Mouse (Mus musculus) liver, embryonic 13.5 days (tissue): ENCODE measurements around the gene Pcbd2. TPM values are rescaled to one million over a fixed set of nuclear protein-coding genes. Genes with fewer than 3 reads are reported as not detected.

Experiments
- ATAC-seq: fragments of 200-750 bp; cut with Nextera tagmentation; 2 replicates; pipeline ENCODE4 v1.8.0; 2017; ENCODE audit warnings: low read depth, mild to moderate bottlenecking, moderate number of reproducible peaks, moderate library complexity
- DNase-seq: peaks from one replicate; pipeline ENCODE4 v3.0.0; 2022
- H3K27ac ChIP-seq: fragments of 300-500 bp; sonication (generic); 2 replicates; pipeline ENCODE4 v1.5.1; 2015; ENCODE audit warnings: moderate library complexity, mild to moderate bottlenecking, inconsistent platforms
- H3K27me3 ChIP-seq: fragments of 300-500 bp; sonication (generic); 2 replicates; pipeline ENCODE4 v1.6.1; 2015; ENCODE audit warnings: mild to moderate bottlenecking, inconsistent platforms
- H3K36me3 ChIP-seq: fragments of 300-500 bp; sonication (generic); 2 replicates; pipeline ENCODE4 v1.6.1; 2015; ENCODE audit warnings: mild to moderate bottlenecking, inconsistent platforms
- H3K4me1 ChIP-seq: fragments of 300-500 bp; sonication (generic); replicated peaks from 2 replicates; pipeline ENCODE4 v1.6.1; 2015; ENCODE audit warnings: inconsistent platforms
- H3K4me2 ChIP-seq: fragments of 300-500 bp; sonication (generic); 2 replicates; pipeline ENCODE4 v1.6.1; 2015; ENCODE audit warnings: inconsistent platforms, mild to moderate bottlenecking, moderate library complexity
- H3K4me3 ChIP-seq: fragments of 300-500 bp; sonication (generic); replicated peaks from 2 replicates; pipeline ENCODE4 v1.5.1; 2015; ENCODE audit warnings: mild to moderate bottlenecking, inconsistent platforms
- H3K9ac ChIP-seq: fragments of 300-500 bp; sonication (generic); 2 replicates; pipeline ENCODE4 v1.6.1; 2015; ENCODE audit warnings: mild to moderate bottlenecking, inconsistent platforms
- H3K9me3 ChIP-seq: fragments of 300-500 bp; sonication (generic); replicated peaks from 2 replicates; pipeline ENCODE4 v1.6.1; 2016; ENCODE audit warnings: inconsistent platforms
- WGBS: fragments of 180-500 bp; shearing (Covaris S2); methylation state at CpG from one replicate; pipeline ENCODE4 v1.1.7; 2015; ENCODE audit not compliant: insufficient replicate concordance; 5-methylcytosine and 5-hydroxymethylcytosine counted together
- polyA plus RNA-seq: library from polyadenylated mRNA; unstranded; fragments of >200 nt; fragmentation: Nextera tagmentation; extraction: Ambion mirVana; gene quantifications from 2 replicates; pipeline ENCODE4 v1.2.1, GENCODE M21; 2015

Gene Pcbd2
- polyA plus RNA-seq, 1 experiment from 2014 or later: 40.9 TPM

GRCm38 (mm10) chr13:55714501-55715166, 12.5 kb upstream of the Pcbd2 start, which contains the start of gene Txndc15:
TSS of gene Txndc15 (plus strand) at chr13:55714650.
- H3K27ac ChIP-seq: peak within 1 kb of the TSS; percentile 84
- WGBS: under 1% methylated on average over 63 of the region's 63 CpGs
- ATAC-seq (peak; percentile 93), DNase-seq (peak; percentile 82)
- no peaks in the 10 kb centered on the region for H3K9me3 ChIP-seq
- peak within 1 kb of the TSS; percentile 95 for H3K4me3 ChIP-seq
- H3K4me1 ChIP-seq: peaks cover 20% of the 10 kb centered on the region
- H3K9ac ChIP-seq: peak within 1 kb of the TSS; percentile 97
- H3K4me2 ChIP-seq: peak within 1 kb of the TSS; percentile 92
- H3K27me3 ChIP-seq: no peaks in the 10 kb centered on the region
- peaks cover 15% of the 10 kb centered on the region for H3K36me3 ChIP-seq

GRCm38 (mm10) chr13:55715167-55715512, 12.0 kb upstream of the Pcbd2 start:
- no peak for ATAC-seq

GRCm38 (mm10) chr13:55715908-55716510, 11.2 kb upstream of the Pcbd2 start:
- ATAC-seq (no peak), DNase-seq (no peak)
- Histone ChIP-seq H3K9ac (no peak overlapping the region), H3K4me2 (peak overlapping the region; percentile 92; the same call in 1 of the 2 replicates), H3K27me3 (no peaks in the 10 kb centered on the region), H3K36me3 (peaks cover 26% of the 10 kb centered on the region), H3K27ac (no peak overlapping the region), H3K9me3 (no peaks in the 10 kb centered on the region), H3K4me1 (peaks cover 20% of the 10 kb centered on the region), H3K4me3 (no peak overlapping the region; the same call in 1 of the 2 replicates)
- WGBS: 77% methylated on average over 7 of the region's 7 CpGs

More at GRCm38 (mm10) chr13:55715167-55715512, 12.0 kb upstream of the Pcbd2 start:
- 9% methylated on average over 5 of the region's 5 CpGs for whole genome bisulfite sequencing
- Histone ChIP-seq H3K27me3 (no peaks in the 10 kb centered on the region), H3K9me3 (no peaks in the 10 kb centered on the region), H3K27ac (peak overlapping the region; percentile 84), H3K4me1 (peaks cover 20% of the 10 kb centered on the region), H3K36me3 (peaks cover 20% of the 10 kb centered on the region), H3K4me2 (peak overlapping the region; percentile 92), H3K9ac (peak overlapping the region; percentile 97), H3K4me3 (peak overlapping the region; percentile 95)
- no peak for DNase-seq

- Histone ChIP-seq H3K9ac (no peak overlapping the region), H3K27me3 (no peaks in the 10 kb centered on the region), H3K4me2 (no peak overlapping the region), H3K4me1 (peaks cover 6% of the 10 kb centered on the region), H3K36me3 (peaks cover 37% of the 10 kb centered on the region), H3K4me3 (no peak overlapping the region), H3K9me3 (no peaks in the 10 kb centered on the region), H3K27ac (no peak overlapping the region)
- no peak for DNase-seq
- ATAC-seq: no peak
- 77% methylated on average over 8 of the region's 8 CpGs for WGBS
These were observed 5.7 kb upstream of the Pcbd2 start for GRCm38 (mm10) chr13:55721516-55721915.

- ATAC-seq (no peak), DNase-seq (no peak)
- H3K9me3 ChIP-seq: no peaks in the 10 kb centered on the region
- H3K27me3 ChIP-seq: no peaks in the 10 kb centered on the region
- no peak overlapping the region for H3K4me3 ChIP-seq
- no peak overlapping the region for H3K9ac ChIP-seq
- peaks cover 6% of the 10 kb centered on the region for H3K4me1 ChIP-seq
- H3K27ac ChIP-seq: no peak overlapping the region
- H3K4me2 ChIP-seq: no peak overlapping the region
- 75% methylated on average over 2 of the region's 2 CpGs for WGBS
- peaks cover 37% of the 10 kb centered on the region for H3K36me3 ChIP-seq
These were observed 5.2 kb upstream of the Pcbd2 start for GRCm38 (mm10) chr13:55721995-55722394.

GRCm38 (mm10) chr13:55726598-55727119, 509 bp upstream of the Pcbd2 start:
- H3K4me1 ChIP-seq: peaks cover 14% of the 10 kb centered on the region
- DNase-seq (no peak), ATAC-seq (no peak)
- peak overlapping the region; percentile 86 for H3K4me2 ChIP-seq
- H3K9ac ChIP-seq: peak overlapping the region; percentile 87
- H3K27me3 ChIP-seq: no peaks in the 10 kb centered on the region
- H3K27ac ChIP-seq: peak overlapping the region; percentile 98
- WGBS: under 1% methylated on average over 4 of the region's 4 CpGs
- H3K36me3 ChIP-seq: peaks cover 8% of the 10 kb centered on the region; the same call in 1 of the 2 replicates
- H3K4me3 ChIP-seq: peak overlapping the region; percentile 78
- H3K9me3 ChIP-seq: no peaks in the 10 kb centered on the region

GRCm38 (mm10) chr13:55727839-55728238, 671 bp downstream of the Pcbd2 start:
- Histone ChIP-seq H3K4me1 (peaks cover 19% of the 10 kb centered on the region), H3K4me2 (peak overlapping the region; percentile 86), H3K9ac (peak overlapping the region; percentile 87), H3K27me3 (no peaks in the 10 kb centered on the region), H3K4me3 (peak overlapping the region; percentile 78), H3K36me3 (0 out of 2 replicates have a peak, but pooled peaks cover 4% of the 10 kb centered on the region), H3K27ac (peak overlapping the region; percentile 98), H3K9me3 (no peaks in the 10 kb centered on the region)
- WGBS: 2% methylated on average over 19 of the region's 19 CpGs
- DNase-seq (peak; percentile 63), ATAC-seq (peak; percentile 69)

- no peak overlapping the region for H3K4me2 ChIP-seq
- no peaks in the 10 kb centered on the region for H3K27me3 ChIP-seq
- no peaks in the 10 kb centered on the region for H3K36me3 ChIP-seq
- H3K4me3 ChIP-seq: no peak overlapping the region
- DNase-seq (no peak), ATAC-seq (no peak)
- H3K4me1 ChIP-seq: peaks cover 19% of the 10 kb centered on the region
- no peak overlapping the region for H3K27ac ChIP-seq
- H3K9ac ChIP-seq: no peak overlapping the region
- no peaks in the 10 kb centered on the region for H3K9me3 ChIP-seq
- 82% methylated on average over 7 of the region's 7 CpGs for WGBS
These were observed 3.5 kb downstream of the Pcbd2 start for GRCm38 (mm10) chr13:55730716-55731115.

- no peak overlapping the region for H3K4me2 ChIP-seq
- H3K9me3 ChIP-seq: no peaks in the 10 kb centered on the region
- no peak overlapping the region for H3K9ac ChIP-seq
- peaks cover 13% of the 10 kb centered on the region for H3K4me1 ChIP-seq
- no peak overlapping the region for H3K27ac ChIP-seq
- ATAC-seq: peak; percentile 55
- no peaks in the 10 kb centered on the region for H3K27me3 ChIP-seq
- no peak overlapping the region for H3K4me3 ChIP-seq
- DNase-seq: peak; percentile 28
- H3K36me3 ChIP-seq: no peaks in the 10 kb centered on the region
- 50% methylated on average over 2 of the region's 2 CpGs for WGBS
These were observed 5.0 kb downstream of the Pcbd2 start for GRCm38 (mm10) chr13:55732121-55732520.

- ATAC-seq: no peak
- Histone ChIP-seq H3K4me1 (peaks cover 9% of the 10 kb centered on the region), H3K27ac (no peak overlapping the region), H3K4me3 (no peak overlapping the region), H3K36me3 (no peaks in the 10 kb centered on the region), H3K4me2 (no peak overlapping the region), H3K9ac (no peak overlapping the region), H3K27me3 (no peaks in the 10 kb centered on the region), H3K9me3 (no peaks in the 10 kb centered on the region)
- 81% methylated on average over 22 of the region's 22 CpGs for WGBS
- DNase-seq: no peak
These were observed 6.7 kb downstream of the Pcbd2 start for GRCm38 (mm10) chr13:55733628-55734502.

- no peak overlapping the region for H3K4me2 ChIP-seq
- H3K4me3 ChIP-seq: no peak overlapping the region
- H3K9me3 ChIP-seq: no peaks in the 10 kb centered on the region
- no peaks in the 10 kb centered on the region for H3K27me3 ChIP-seq
- WGBS: 87% methylated on average over 8 of the region's 8 CpGs
- H3K36me3 ChIP-seq: no peaks in the 10 kb centered on the region
- H3K27ac ChIP-seq: no peak overlapping the region
- H3K4me1 ChIP-seq: no peaks in the 10 kb centered on the region
- DNase-seq (no peak), ATAC-seq (no peak)
- H3K9ac ChIP-seq: no peak overlapping the region
These were observed 10.7 kb downstream of the Pcbd2 start for GRCm38 (mm10) chr13:55737885-55738284.
